Comparison of ENCODE assay signal across 15 mouse cellular contexts in genomic region chr7:118649328-118649727, GRCm38 (mm10). TPM values are rescaled to one million over a fixed set of nuclear protein-coding genes. Genes with fewer than 3 reads are reported as not detected.
DNase-seq lines count a peak whose midpoint lies in the region; ATAC-seq and TF ChIP-seq lines count a peak whose summit lies in the region.
"Had no signal": no experiment of that assay in that cellular context is flagged by ENCODE, and none has a peak within 500 bp of the region (broad histone marks: within the 10 kb centered on the region; RNA-seq: fewer than 3 reads in every experiment).

No protein-coding gene starts in this region.

- DNase-seq in layer of hippocampus, postnatal 14 days (ENCODE audit: low spot score in 2 of 2): peak; percentile 7 to 16
- no peak for DNase-seq in layer of hippocampus, adult 9-11 months
- peak; percentile 63 for DNase-seq in brain, adult 2 months (ENCODE audit: low read depth, low spot score)
- DNase-seq in cerebellum, adult 18-20 months: peak; percentile 39 to 47
- DNase-seq in gastrocnemius, adult 8-10 months (ENCODE audit: low spot score in 2 of 2): peak; percentile 24 to 31
- DNase-seq in T-cell, adult 2 months (ENCODE audit: low spot score): no peak
- DNase-seq: spleen, adult 18-20 months had no signal

- H3K9ac ChIP-seq in intestine, postnatal 0 days (ENCODE audit: low read depth, low read length): no peak overlapping the region
- no peak overlapping the region for H3K9ac ChIP-seq in kidney, embryonic 14.5 days (ENCODE audit: low read depth, low read length)
- H3K9ac ChIP-seq: hindbrain, embryonic 14.5 days; limb, embryonic 12.5 days had no signal

- WGBS in intestine, postnatal 0 days: 77% methylated on average over 7 of the region's 7 CpGs
- WGBS in kidney, embryonic 14.5 days: 88% methylated on average over 7 of the region's 7 CpGs

- no peaks in the 10 kb centered on the region for H3K9me3 ChIP-seq in intestine, postnatal 0 days (ENCODE audit: control insufficient read depth)
- no peaks in the 10 kb centered on the region for H3K9me3 ChIP-seq in kidney, embryonic 14.5 days (ENCODE audit: control insufficient read depth, low read length)
- H3K9me3 ChIP-seq: limb, embryonic 12.5 days had no signal

- H3K27me3 ChIP-seq in intestine, postnatal 0 days (replicated peaks; ENCODE audit: control insufficient read depth, insufficient read depth, low read length): no peaks in the 10 kb centered on the region
- H3K27me3 ChIP-seq in kidney, embryonic 14.5 days (ENCODE audit: control insufficient read depth, insufficient read depth, low read length): no peaks in the 10 kb centered on the region
- H3K27me3 ChIP-seq: limb, embryonic 12.5 days had no signal

- ATAC-seq in intestine, postnatal 0 days: no peak
- ATAC-seq in kidney, embryonic 14.5 days (ENCODE audit: low FRiP score, low TSS enrichment): no peak
- ATAC-seq: CD4-positive, CD25-positive, alpha-beta regulatory T cell, adult 4 months had no signal

- no peak overlapping the region for H3K4me2 ChIP-seq in intestine, postnatal 0 days (replicated peaks; ENCODE audit: low read depth)
- no peak overlapping the region for H3K4me2 ChIP-seq in kidney, embryonic 14.5 days (replicated peaks; ENCODE audit: low read depth, low read length)
- H3K4me2 ChIP-seq: hindbrain, embryonic 14.5 days; limb, embryonic 12.5 days had no signal

- H3K36me3 ChIP-seq in intestine, postnatal 0 days (ENCODE audit: control insufficient read depth, insufficient read depth): peaks cover 38% of the 10 kb centered on the region
- H3K36me3 ChIP-seq in kidney, embryonic 14.5 days (ENCODE audit: control insufficient read depth, insufficient read depth, low read length): no peaks in the 10 kb centered on the region
- H3K36me3 ChIP-seq: limb, embryonic 12.5 days had no signal

- H3K27ac ChIP-seq in intestine, postnatal 0 days (ENCODE audit: low read depth, low read length): no peak overlapping the region
- no peak overlapping the region for H3K27ac ChIP-seq in kidney, embryonic 14.5 days (ENCODE audit: low read depth, low read length)
- H3K27ac ChIP-seq: hindbrain, embryonic 14.5 days; kidney, postnatal 0 days; limb, embryonic 12.5 days had no signal

- no peak for TF ChIP-seq CTCF in intestine, postnatal 0 days (IDR thresholded peaks at IDR 0.05; ENCODE audit: low read depth)

- no peaks in the 10 kb centered on the region for H3K4me1 ChIP-seq in intestine, postnatal 0 days (replicated peaks; ENCODE audit: control insufficient read depth, insufficient read depth, low read length)
- no peaks in the 10 kb centered on the region for H3K4me1 ChIP-seq in kidney, embryonic 14.5 days (ENCODE audit: control insufficient read depth, insufficient read depth, low read length)
- H3K4me1 ChIP-seq: limb, embryonic 12.5 days had no signal

- H3K4me3 ChIP-seq in intestine, postnatal 0 days (ENCODE audit: low read depth, low read length): no peak overlapping the region
- H3K4me3 ChIP-seq in kidney, embryonic 14.5 days (ENCODE audit: low read length): no peak overlapping the region
- H3K4me3 ChIP-seq: erythroblast, embryonic 14.5 days; limb, embryonic 12.5 days had no signal

RNA-seq across cellular contexts. Expression of gene Tmc5, which starts 52.2 kb away (rescaled TPM):
- total RNA-seq in layer of hippocampus, postnatal 14 days (2021): under 1 TPM; 0.21 to 0.31 TPM
- total RNA-seq in gastrocnemius, adult 8-10 months (2022): under 1 TPM in 1 of 4 experiments, not detected in 3; 0.11 TPM
- polyA plus RNA-seq in intestine, postnatal 0 days (2015; fragmentation: Nextera tagmentation; extraction: Ambion mirVana): 48.1 and 49.0 TPM in 2 replicates
- 0.09 TPM in 1 of 2 replicates, not detected in the other for polyA plus RNA-seq in kidney, embryonic 14.5 days (2014; fragmentation: Nextera tagmentation; extraction: Ambion mirVana)
- total RNA-seq: megakaryocyte-erythroid progenitor cell, adult 5-6 weeks had no signal
- polyA plus RNA-seq: CD4-positive, CD25-positive, alpha-beta regulatory T cell, adult 4 months; erythroblast, embryonic 14.5 days; limb, embryonic 12.5 days had no signal

RNA-seq across cellular contexts. Expression of gene Gde1, which starts 56.2 kb away (rescaled TPM):
- total RNA-seq in layer of hippocampus, postnatal 14 days (2021): 100 to 1,000 TPM; 247 to 250 TPM
- 10 to 100 TPM; 46.0 to 55.2 (median 49.7) TPM for total RNA-seq in gastrocnemius, adult 8-10 months (2022)
- polyA plus RNA-seq in intestine, postnatal 0 days (2015; fragmentation: Nextera tagmentation; extraction: Ambion mirVana): 120 and 136 TPM in 2 replicates
- 95.2 and 100 TPM in 2 replicates for polyA plus RNA-seq in kidney, embryonic 14.5 days (2014; fragmentation: Nextera tagmentation; extraction: Ambion mirVana)

Comparison
In these comparisons a context has a peak if more than half of its experiments do, and no peak if none do; other contexts are left out.
1. DNase-seq: peak in layer of hippocampus, postnatal 14 days (2 of 2), brain, adult 2 months (single experiment), cerebellum, adult 18-20 months (2 of 2) and gastrocnemius, adult 8-10 months (2 of 2); none in layer of hippocampus, adult 9-11 months (single experiment) and T-cell, adult 2 months (single experiment).
2. RNA of gene Gde1, which starts 56.2 kb away (total RNA-seq): 247 to 250 TPM in layer of hippocampus, postnatal 14 days; 46.0 to 55.2 TPM in gastrocnemius, adult 8-10 months; every median in the first group is over 4 times any median in the second.